Mouse (Mus musculus) limb, embryonic 12.5 days (tissue): ENCODE results near the gene Pde6c. TPM values are rescaled to one million over a fixed set of nuclear protein-coding genes. Genes with fewer than 3 reads are reported as not detected.

Experiments used
- ATAC-seq: fragments of 200-750 bp; cut with Nextera tagmentation; 2 replicates; pipeline ENCODE4 v1.8.0; 2017; ENCODE audit warnings: low read depth, moderate TSS enrichment; ENCODE audit not compliant: insufficient number of reproducible peaks, insufficient read depth, low FRiP score, low TSS enrichment
- H3K27ac ChIP-seq: fragments of 300-500 bp; sonication (generic); 2 replicates; pipeline ENCODE4 v1.5.1; 2016; ENCODE audit warnings: mild to moderate bottlenecking, moderate library complexity
- H3K27me3 ChIP-seq: fragments of 300-500 bp; sonication (generic); 2 replicates; pipeline ENCODE4 v1.6.1; 2016; ENCODE audit warnings: mild to moderate bottlenecking, moderate library complexity
- H3K36me3 ChIP-seq: fragments of 300-500 bp; sonication (generic); 2 replicates; pipeline ENCODE4 v1.6.1; 2016; ENCODE audit warnings: mild to moderate bottlenecking, moderate library complexity
- H3K4me1 ChIP-seq: fragments of 300-500 bp; sonication (generic); replicated peaks from 2 replicates; pipeline ENCODE4 v1.6.1; 2016
- H3K4me2 ChIP-seq: fragments of 300-500 bp; sonication (generic); 2 replicates; pipeline ENCODE4 v1.6.1; 2016; ENCODE audit warnings: mild to moderate bottlenecking, moderate library complexity
- H3K4me3 ChIP-seq: fragments of 300-500 bp; sonication (generic); replicated peaks from 2 replicates; pipeline ENCODE4 v1.5.1; 2016; ENCODE audit warnings: mild to moderate bottlenecking
- H3K9ac ChIP-seq: fragments of 300-500 bp; sonication (generic); replicated peaks from 2 replicates; pipeline ENCODE4 v1.6.1; 2016; ENCODE audit warnings: mild to moderate bottlenecking, moderate library complexity
- H3K9me3 ChIP-seq: fragments of 300-500 bp; sonication (generic); 2 replicates; pipeline ENCODE4 v1.6.1; 2016; ENCODE audit warnings: mild to moderate bottlenecking, moderate library complexity
- WGBS: fragments of 180-500 bp; shearing (Covaris S2); methylation state at CpG from one replicate; pipeline ENCODE4 v1.1.7; 2016; 5-methylcytosine and 5-hydroxymethylcytosine counted together
- polyA plus RNA-seq: library from polyadenylated mRNA; unstranded; fragments of >200 nt; fragmentation: Nextera tagmentation; extraction: Ambion mirVana; gene quantifications from 2 replicates; pipeline ENCODE4 v1.2.1, GENCODE M21; 2016

Pde6c gene
- polyA plus RNA-seq, 1 experiment from 2014 or later: not detected

- Histone ChIP-seq H3K36me3 (no peaks in the 10 kb centered on the region), H3K27me3 (no peaks in the 10 kb centered on the region), H3K4me2 (no peak overlapping the region), H3K27ac (no peak overlapping the region), H3K4me1 (peaks cover 8% of the 10 kb centered on the region; the same call in 1 of the 2 replicates), H3K4me3 (no peak overlapping the region), H3K9me3 (no peaks in the 10 kb centered on the region), H3K9ac (no peak overlapping the region)
- WGBS: 38% methylated on average over 4 of the region's 4 CpGs
- no peak for ATAC-seq
Measured at GRCm38 (mm10) chr19:38112575-38112974, 20.0 kb upstream of the Pde6c start.

- 89% methylated on average over 7 of the region's 7 CpGs for WGBS
- no peaks in the 10 kb centered on the region for H3K36me3 ChIP-seq
- H3K27ac ChIP-seq: no peak overlapping the region
- H3K9ac ChIP-seq: no peak overlapping the region
- 0 out of 2 replicates have a peak, but pooled peaks cover 2% of the 10 kb centered on the region for H3K9me3 ChIP-seq
- no peak overlapping the region for H3K4me3 ChIP-seq
- no peaks in the 10 kb centered on the region for H3K27me3 ChIP-seq
- no peak overlapping the region for H3K4me2 ChIP-seq
- no peak for ATAC-seq
- peaks cover 8% of the 10 kb centered on the region; the same call in 1 of the 2 replicates for H3K4me1 ChIP-seq
Measured at GRCm38 (mm10) chr19:38114834-38115491, 17.6 kb upstream of the Pde6c start.

DNA sequence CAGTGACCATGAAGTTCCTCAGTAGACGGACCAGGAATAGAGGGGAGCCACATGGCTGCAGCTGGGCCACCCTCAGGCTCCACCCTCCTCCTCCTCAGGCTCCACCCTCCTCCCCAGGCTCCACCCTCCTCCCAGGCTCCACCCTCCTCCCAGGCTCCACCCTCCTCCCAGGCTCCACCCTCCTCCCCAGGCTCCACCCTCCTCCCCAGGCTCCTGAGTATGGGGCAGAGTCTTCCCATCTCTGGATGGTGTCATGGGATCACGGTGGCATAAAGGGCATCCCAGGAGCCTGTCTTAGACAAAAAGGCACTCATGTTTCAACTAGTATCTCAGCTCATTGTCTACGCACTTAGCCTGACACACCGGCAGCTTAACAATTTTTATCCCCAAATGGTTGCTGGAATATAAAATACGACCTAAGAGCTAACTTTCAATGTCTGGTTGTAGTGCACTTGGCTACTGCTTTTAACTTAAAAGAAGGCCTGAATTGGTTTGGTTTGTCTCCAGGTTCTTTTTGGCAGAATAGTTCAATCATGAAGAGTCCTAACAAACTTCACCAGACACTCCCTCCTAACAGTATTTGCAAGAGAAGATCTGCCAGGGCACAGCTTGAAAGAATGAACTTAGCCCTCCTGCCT, 12.3 kb upstream of the Pde6c start:
- H3K9me3 ChIP-seq: 0 out of 2 replicates have a peak, but pooled peaks cover 4% of the 10 kb centered on the region
- no peak overlapping the region for H3K4me3 ChIP-seq
- H3K4me1 ChIP-seq: no peaks in the 10 kb centered on the region
- no peak overlapping the region for H3K4me2 ChIP-seq
- H3K36me3 ChIP-seq: no peaks in the 10 kb centered on the region
- 86% methylated on average over 5 of the region's 5 CpGs for WGBS
- no peak overlapping the region for H3K9ac ChIP-seq
- no peak overlapping the region for H3K27ac ChIP-seq
- no peak for ATAC-seq
- peaks cover 31% of the 10 kb centered on the region for H3K27me3 ChIP-seq

- Histone ChIP-seq H3K4me3 (peak overlapping the region; percentile 64), H3K36me3 (no peaks in the 10 kb centered on the region), H3K9ac (peak overlapping the region; percentile 75), H3K27ac (no peak overlapping the region), H3K27me3 (peaks cover 31% of the 10 kb centered on the region), H3K4me1 (no peaks in the 10 kb centered on the region), H3K9me3 (0 out of 2 replicates have a peak, but pooled peaks cover 4% of the 10 kb centered on the region), H3K4me2 (peak overlapping the region; percentile 96)
- WGBS: 27% methylated on average over 9 of the region's 9 CpGs
- ATAC-seq: no peak
Measured at GRCm38 (mm10) chr19:38123921-38124320, 8.7 kb upstream of the Pde6c start.

GRCm38 (mm10) chr19:38124401-38125218, 8.0 kb upstream of the Pde6c start:
- peak; percentile 56; the same call in 1 of the 2 replicates for ATAC-seq
- no peaks in the 10 kb centered on the region for H3K36me3 ChIP-seq
- peak overlapping the region; percentile 64 for H3K4me3 ChIP-seq
- H3K4me1 ChIP-seq: no peaks in the 10 kb centered on the region
- H3K9me3 ChIP-seq: 0 out of 2 replicates have a peak, but pooled peaks cover 4% of the 10 kb centered on the region
- 1% methylated on average over 54 of the region's 77 CpGs for WGBS
- peak overlapping the region; percentile 75 for H3K9ac ChIP-seq
- peaks cover 31% of the 10 kb centered on the region for H3K27me3 ChIP-seq
- peak overlapping the region; percentile 96 for H3K4me2 ChIP-seq
- no peak overlapping the region for H3K27ac ChIP-seq

DNA sequence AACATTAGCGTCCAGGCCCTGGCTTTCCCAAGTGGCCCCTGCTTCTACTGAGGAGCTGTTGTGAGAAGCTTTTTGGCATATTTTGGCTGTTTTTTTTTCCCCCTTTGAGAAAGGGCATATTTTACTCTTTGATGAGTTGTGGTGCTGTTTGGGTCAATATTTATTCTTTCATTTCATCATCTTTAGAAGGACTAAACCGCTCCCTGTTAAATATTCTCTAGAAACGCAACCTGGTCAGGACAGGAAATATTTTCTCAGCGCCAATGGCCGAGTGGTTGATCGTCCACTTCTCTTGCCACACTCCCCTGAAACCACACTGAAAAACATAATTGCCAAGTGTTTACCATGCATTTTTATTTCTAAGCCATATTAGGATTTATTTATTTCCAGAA, 7.4 kb upstream of the Pde6c start, which contains the start of gene Rbp4:
Gene Rbp4, minus strand, starts transcription at position 63 of the 392 bp plus-strand sequence.
- Histone ChIP-seq H3K27me3 (peaks cover 31% of the 10 kb centered on the region), H3K4me3 (peak within 1 kb of the TSS; percentile 64), H3K9me3 (no peaks in the 10 kb centered on the region), H3K27ac (no peak within 1 kb of the TSS), H3K4me2 (peak within 1 kb of the TSS; percentile 96), H3K9ac (peak within 1 kb of the TSS; percentile 75), H3K4me1 (no peaks in the 10 kb centered on the region), H3K36me3 (no peaks in the 10 kb centered on the region)
- no peak for ATAC-seq
- 68% methylated on average over 6 of the region's 6 CpGs for WGBS

- no peak overlapping the region for H3K27ac ChIP-seq
- ATAC-seq: no peak
- no peaks in the 10 kb centered on the region for H3K36me3 ChIP-seq
- no peaks in the 10 kb centered on the region for H3K4me1 ChIP-seq
- H3K9ac ChIP-seq: no peak overlapping the region
- no peak overlapping the region for H3K4me2 ChIP-seq
- no peak overlapping the region for H3K4me3 ChIP-seq
- H3K9me3 ChIP-seq: no peaks in the 10 kb centered on the region
- 72% methylated on average over 8 of the region's 8 CpGs for WGBS
- H3K27me3 ChIP-seq: peaks cover 31% of the 10 kb centered on the region
Measured at GRCm38 (mm10) chr19:38126656-38127055, 5.9 kb upstream of the Pde6c start.

- Histone ChIP-seq H3K27me3 (no peaks in the 10 kb centered on the region), H3K9ac (no peak overlapping the region), H3K36me3 (no peaks in the 10 kb centered on the region), H3K9me3 (no peaks in the 10 kb centered on the region), H3K4me1 (0 out of 2 replicates have a peak, but pooled peaks cover 5% of the 10 kb centered on the region), H3K4me2 (no peak overlapping the region), H3K27ac (no peak overlapping the region), H3K4me3 (no peak overlapping the region)
- no peak for ATAC-seq
- 71% methylated on average over 11 of the region's 11 CpGs for WGBS
Measured at GRCm38 (mm10) chr19:38133986-38134385, 1.4 kb downstream of the Pde6c start.

DNA sequence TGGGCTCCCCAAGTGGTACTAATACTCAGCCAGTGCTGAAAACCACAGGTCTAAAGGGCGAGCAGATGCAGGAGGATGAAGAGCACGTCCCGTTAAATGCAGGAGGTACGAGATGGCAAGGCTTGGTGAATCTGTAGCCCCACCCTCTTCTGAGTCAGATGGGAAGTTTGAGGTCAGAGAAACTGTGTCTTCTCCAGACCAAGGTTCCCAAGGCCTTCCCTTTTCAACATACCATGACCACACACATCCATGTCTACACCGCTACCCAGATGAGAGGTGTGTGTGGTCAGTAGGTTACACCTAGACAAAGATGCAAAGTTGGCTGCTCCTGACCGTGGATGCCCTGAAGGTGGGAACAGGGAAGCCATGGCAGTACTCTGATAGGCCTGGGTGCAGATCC, 2.2 kb downstream of the Pde6c start:
- H3K4me3 ChIP-seq: no peak overlapping the region

GRCm38 (mm10) chr19:38143540-38144271, 11.1 kb downstream of the Pde6c start:
- no peak for ATAC-seq
- no peak overlapping the region for H3K4me2 ChIP-seq
- H3K9me3 ChIP-seq: no peaks in the 10 kb centered on the region
- no peaks in the 10 kb centered on the region for H3K27me3 ChIP-seq
- no peak overlapping the region for H3K4me3 ChIP-seq
- H3K9ac ChIP-seq: no peak overlapping the region
- H3K36me3 ChIP-seq: no peaks in the 10 kb centered on the region
- no peaks in the 10 kb centered on the region for H3K4me1 ChIP-seq
- no peak overlapping the region for H3K27ac ChIP-seq
- 83% methylated on average over 4 of the region's 4 CpGs for WGBS

More for the DNA sequence above, 2.2 kb downstream of the Pde6c start:
- H3K4me1 ChIP-seq: 0 out of 2 replicates have a peak, but pooled peaks cover 5% of the 10 kb centered on the region
- no peak for ATAC-seq
- no peak overlapping the region for H3K9ac ChIP-seq
- H3K9me3 ChIP-seq: no peaks in the 10 kb centered on the region
- H3K36me3 ChIP-seq: no peaks in the 10 kb centered on the region
- no peak overlapping the region for H3K27ac ChIP-seq
- no peaks in the 10 kb centered on the region for H3K27me3 ChIP-seq
- WGBS: 85% methylated on average over 6 of the region's 6 CpGs
- H3K4me2 ChIP-seq: no peak overlapping the region
